Mouse (Mus musculus) A20 (cell line): Measurements from ENCODE around the gene Clip4.
A peak's percentile ranks its signal among the peaks of the same experiment; 100 is the strongest.
"Not testable (repeated sequence)": the region's sequence is repeated elsewhere in the genome, so short reads cannot be mapped to it uniquely, and the experiment has no call there.

ENCODE experiments used
- DNase-seq: peaks from one replicate; pipeline ENCODE4 v3.0.0-alpha.2; 2011; ENCODE audit warnings: low read depth, low spot score

The Clip4 gene

DNA sequence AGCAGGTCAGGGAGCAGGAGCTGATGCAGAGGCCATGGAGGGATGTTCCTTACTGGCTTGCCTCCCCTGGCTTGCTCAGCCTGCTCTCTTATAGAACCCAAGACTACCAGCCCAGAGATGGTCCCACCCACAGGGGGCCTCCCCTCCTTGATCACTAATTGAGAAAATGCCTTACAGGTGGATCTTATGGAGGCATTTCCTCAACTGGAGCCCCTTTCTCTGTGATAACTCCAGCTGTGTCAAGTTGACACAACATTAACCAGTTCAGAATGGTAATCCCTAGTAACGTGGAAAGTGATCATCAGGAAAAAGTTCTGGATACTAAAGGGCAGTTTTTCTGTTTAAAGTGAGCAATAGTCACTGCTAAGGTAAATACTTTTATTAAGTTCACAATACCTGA lies at the start of gene Clip4:
Clip4 (plus strand) TSS at position 301 of the 400 bp plus-strand sequence.
- DNase-seq: not testable (repeated sequence)

DNA sequence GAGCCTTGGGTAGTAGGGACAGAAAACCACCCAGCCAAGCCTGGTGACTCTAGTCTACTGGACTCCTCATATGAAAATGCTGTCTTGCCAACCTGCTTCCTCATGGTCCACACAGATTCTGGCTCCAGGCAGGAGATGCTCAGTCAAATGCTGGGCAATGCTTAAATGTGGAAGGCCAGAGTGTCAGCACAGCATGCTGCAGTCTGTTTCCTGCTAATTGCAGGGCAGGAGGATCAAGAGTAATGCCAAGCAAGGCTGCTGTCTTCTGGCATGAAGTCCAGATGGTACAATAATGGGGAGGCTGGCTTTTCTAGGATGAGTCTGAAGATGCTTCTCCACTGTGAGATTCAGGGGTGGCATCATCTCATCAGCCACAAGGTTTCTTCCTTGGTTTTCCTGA lies 47.8 kb upstream of the Clip4 start:
- DNase-seq: no peak

DNA sequence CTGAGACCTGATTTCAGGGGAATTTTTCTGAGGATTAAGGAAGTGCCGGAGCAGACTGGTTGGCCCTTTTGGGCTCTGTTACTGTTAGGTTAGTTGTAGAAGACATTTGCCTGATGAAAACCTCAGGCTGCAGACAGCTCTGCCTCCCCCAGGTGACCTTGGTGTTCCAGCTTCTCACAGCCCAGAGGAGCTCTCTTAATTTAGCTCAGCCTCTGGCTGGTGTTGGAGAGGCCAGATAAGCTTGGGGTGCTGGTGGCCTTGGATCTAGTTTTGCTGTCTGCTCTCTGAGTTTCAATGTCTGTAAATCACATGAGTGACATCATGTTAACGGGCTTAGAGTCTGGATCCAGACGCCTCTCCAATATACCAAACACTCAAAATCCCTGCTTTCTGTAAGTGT lies 47.3 kb upstream of the Clip4 start:
- no peak for DNase-seq

DNA sequence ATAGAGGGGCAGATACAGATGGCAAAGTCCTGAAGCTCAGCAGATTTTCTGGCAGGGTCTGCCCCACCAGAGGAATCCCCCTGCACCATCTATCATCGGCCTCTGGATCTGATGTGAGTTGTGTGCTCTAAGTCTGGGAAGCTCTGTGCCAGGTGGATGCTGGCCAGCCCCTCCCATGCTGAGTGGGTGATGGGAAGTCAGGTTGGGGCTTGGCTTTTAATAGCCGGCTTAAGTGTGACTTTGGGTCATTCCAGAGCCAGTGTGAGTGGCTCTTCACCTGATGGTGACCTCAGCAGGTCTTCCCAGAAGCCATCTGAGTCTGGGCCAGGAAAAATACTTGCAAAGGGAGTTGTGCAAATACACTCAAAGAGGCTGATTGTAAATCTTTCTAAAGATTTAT lies 37.6 kb upstream of the Clip4 start:
- DNase-seq: no peak

DNA sequence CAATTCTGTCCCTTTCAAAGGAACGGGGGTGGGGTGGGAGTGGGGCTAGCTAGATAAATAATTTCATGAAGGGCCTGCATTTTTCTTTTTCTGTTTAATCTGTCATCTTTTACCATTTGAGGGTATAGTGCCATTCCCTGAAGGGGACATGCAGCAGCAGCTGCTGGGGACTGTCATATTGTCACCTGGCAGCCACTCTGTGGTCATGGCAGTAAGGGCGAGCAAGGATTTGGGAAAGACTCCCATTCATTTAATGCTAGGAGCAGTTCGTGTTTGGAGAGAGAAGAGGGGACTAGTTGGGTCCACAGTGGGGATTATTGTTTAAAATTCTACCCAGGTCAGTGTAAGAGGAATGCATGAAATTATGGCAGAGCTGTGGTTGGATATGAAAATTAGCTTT lies 31.8 kb upstream of the Clip4 start:
- DNase-seq: no peak

- no peak for DNase-seq
Observed at GRCm38 (mm10) chr17:71742156-71742555, 26.1 kb upstream of the Clip4 start.

DNA sequence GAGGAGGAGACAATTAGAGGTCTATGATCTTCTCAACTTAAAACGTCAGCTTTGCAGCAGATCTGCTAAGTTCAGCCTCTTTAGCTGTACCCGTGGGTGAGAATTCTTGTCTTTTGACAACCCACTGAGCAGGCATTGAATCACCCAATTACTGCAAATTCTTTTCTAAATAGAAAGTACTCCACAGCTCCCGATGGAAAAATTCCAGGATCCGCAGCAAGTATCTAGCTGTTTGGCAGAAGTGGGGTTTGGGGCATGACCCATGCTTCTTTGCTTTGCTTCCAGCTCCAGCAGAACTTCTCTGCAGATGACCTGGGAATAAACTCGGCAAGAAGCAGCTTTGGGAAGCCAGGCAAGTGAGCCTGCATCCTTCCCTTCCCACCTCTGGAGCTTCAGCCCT lies 25.3 kb upstream of the Clip4 start:
- DNase-seq: no peak

DNA sequence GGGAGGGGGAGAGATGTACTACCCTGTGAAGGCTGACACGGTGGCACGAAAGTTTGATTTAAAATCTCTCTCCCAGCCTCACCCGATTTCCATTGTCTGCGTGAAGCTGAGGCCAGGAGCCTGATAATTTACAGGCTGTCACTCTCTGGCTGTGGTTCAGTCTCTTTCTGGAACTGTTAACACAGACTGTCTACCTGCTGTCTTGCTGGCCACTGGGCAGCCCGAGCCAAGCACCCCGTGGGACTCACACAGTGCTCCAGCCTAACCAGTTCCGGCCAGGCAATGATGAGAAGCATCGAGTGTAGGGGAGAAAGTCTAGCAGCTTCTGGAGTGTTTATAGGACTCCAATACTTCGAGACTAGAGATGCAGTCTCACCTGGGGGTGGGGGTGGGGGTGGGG lies 22.2 kb upstream of the Clip4 start:
- no peak for DNase-seq

DNA sequence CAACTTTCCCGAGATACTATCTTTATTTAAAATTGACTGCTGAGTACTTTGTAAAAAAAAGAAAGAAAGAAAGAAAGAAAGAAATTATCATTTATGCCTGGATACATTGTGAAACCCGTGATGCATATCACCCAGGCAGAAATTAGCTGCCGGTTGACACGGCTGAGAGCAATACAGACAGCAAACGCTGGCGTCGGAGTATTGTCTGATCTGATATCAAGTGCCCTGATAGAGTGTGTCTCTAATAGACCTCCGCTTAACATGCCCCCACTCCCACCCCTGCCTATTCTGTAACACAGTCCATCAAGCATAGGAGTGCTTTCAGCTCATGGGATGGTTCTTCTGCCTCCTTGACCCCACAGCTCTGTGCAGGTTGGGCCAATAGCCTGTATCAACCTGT lies 20.7 kb upstream of the Clip4 start:
- DNase-seq: no peak

DNA sequence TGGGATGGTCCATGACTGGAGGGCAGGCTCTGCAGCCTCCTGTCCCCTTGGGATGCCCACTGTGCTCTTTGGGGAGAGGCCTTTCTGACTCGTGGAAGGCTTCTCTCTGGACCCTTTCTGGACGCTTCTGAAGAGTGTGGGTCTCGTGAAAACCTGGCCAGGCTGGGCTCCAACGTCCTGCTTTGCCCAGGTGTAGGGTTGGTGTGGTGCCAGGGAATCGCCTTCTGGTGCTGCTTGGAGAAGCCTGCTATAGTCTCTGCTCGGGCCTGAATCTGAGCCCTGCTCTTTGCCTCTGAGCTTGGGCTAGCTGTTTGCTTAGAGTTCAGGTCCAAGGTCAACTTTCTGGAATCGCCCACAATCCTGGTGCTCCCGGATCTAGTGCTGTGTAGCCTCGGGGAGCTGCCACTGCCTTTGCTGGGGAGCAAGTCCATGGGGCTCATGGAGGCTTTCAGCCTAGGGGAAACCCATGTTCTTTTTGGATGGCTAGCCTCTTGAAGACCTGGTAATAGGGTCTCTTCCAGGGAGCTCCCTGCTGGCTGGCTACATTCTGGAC lies 18.6 kb upstream of the Clip4 start:
- no peak for DNase-seq

DNA sequence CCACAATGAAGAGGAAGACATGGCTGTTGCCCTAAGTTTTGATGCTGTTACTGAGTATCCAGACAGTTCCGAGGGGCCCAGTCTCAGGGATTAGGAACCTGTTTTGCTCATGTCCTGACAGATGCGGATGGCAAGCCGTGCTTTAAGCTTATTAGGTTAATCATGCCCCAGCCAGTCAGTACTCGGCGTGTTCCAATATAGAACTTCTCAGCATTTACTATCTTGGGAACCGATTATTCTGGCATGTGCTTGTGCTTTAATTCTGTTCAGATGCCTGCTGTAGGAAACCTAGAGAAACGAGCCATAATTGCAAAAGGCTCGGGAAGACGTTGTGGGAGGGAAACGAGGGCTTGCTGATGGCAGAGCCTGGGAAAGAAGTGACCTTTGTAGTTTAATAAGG lies 15.4 kb upstream of the Clip4 start, which contains the start of gene Pcare:
Pcare (minus strand) TSS at position 64 of the 400 bp plus-strand sequence.
- DNase-seq: no peak

DNA sequence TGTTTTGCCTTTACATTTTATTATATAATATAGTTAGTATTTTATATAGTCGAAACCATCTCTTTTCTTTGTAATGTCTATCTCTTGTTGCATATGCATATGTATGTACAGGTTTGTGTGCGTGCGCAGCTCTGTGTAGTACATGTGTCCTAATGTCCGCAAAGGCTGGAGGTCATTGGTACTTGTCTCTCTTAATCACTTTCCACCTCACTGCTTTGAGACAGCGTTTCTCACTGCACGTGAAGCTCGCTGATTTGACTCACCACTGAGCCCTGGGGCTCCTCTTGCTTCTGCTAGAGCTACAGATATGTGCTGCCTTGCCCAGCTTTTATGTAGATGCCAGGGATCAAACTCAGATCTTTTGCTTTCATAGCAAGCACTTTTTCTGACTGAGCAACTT lies 7.7 kb upstream of the Clip4 start:
- DNase-seq: no peak

GRCm38 (mm10) chr17:71769564-71769963 lies 1.3 kb downstream of the Clip4 start:
- no peak for DNase-seq

GRCm38 (mm10) chr17:71770696-71771095 lies 2.4 kb downstream of the Clip4 start:
- peak; percentile 48 for DNase-seq

GRCm38 (mm10) chr17:71774173-71774572 lies 5.9 kb downstream of the Clip4 start:
- no peak for DNase-seq

DNA sequence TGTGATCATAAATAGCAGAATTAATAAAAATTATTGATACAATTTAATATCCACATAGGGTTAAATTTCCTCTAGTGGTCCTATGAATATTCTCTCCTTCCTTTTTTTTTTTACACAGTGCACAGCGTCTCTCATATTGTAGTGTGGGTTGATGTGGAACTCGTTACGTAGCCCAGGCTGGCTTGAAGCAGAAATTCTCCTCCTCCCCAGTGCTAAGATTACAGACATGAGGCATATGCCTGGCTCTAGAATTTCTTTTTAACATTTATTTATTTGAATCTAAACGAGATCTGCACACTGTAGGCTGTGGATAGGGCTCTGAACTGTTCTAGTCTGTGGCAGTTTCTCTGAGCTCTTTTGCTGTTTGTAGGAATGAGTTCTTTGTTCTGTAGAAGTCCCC lies 7.0 kb downstream of the Clip4 start:
- DNase-seq: no peak

GRCm38 (mm10) chr17:71778696-71779095 lies 10.4 kb downstream of the Clip4 start:
- DNase-seq: no peak

- no peak for DNase-seq
Observed at GRCm38 (mm10) chr17:71780490-71780889, 12.2 kb downstream of the Clip4 start.

GRCm38 (mm10) chr17:71780945-71781344 lies 12.7 kb downstream of the Clip4 start:
- no peak for DNase-seq

DNA sequence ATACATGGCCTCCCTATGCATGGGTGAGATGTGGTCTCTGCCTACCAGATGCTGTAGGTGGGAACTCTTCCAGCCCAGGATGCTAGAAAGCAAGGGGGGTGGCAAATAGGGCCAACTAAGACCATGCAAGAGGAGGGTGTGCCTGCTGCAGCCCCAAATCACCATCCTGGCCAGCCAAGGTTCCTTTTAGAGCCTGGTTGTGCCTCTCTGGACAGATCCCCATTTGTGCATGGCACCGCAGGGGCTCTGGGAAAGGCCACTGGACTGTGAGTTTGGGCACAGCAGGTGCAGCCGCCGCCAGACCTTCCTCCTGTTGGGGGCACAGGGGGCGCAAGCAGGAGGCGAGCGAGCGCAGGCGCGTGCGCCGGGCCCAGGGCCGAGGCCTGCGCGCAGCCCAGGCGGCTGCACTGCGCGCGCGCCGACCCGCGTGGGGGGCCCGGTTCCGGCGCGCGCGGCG lies 14.0 kb downstream of the Clip4 start:
- no peak for DNase-seq

DNA sequence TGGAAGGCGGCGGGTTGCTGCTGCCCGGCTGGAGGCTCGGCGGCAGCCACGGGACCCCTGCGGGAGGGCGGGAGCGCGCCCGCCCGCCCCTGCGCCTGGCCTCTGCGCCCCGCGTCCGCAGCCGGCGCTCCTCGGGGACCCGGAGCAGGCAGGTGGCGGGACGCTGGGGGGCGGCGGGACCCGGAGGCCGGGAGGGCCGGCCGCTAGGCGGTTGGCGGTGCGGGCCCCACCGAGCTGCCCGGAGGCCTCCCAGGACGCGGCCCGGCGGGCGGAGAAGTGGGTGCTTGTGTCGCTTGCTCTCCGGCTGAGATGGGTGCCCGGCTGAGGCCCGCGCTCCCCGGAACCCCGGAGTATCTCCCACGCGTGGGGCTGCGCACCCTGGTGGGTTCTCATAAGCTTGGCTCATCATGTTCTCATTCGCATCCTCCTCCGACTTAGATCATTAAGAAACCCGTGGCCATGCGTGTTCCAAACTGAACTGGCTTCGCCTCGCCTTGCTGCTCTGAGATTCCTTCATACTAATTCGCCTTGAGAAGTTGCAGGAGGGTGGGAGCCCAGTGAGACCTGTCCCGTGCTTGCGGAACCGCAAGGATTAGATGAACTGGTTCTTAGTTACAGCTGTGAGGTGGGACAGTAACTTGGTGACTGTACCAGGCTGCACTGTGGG lies 14.6 kb downstream of the Clip4 start:
- no peak for DNase-seq

DNA sequence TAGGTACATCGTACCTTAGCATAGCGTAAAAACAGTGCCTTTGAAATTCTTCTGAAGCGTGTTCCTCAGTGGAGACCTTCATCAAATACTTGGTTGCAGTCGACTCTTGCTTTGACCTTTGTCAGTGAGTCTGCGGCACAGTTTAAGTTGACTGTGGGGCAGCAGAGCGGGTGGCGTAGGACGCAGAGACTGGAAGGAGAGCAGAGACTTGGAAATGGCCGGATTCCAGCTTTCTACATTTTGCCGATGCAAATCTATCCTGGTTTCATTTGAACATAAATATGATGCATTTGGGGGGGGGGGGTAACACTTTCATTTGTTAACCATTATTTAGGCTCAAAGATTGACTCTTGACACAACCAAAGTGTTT lies 15.1 kb downstream of the Clip4 start:
- no peak for DNase-seq

- no peak for DNase-seq
Observed at GRCm38 (mm10) chr17:71786456-71786855, 18.2 kb downstream of the Clip4 start.

- DNase-seq: no peak
Observed at GRCm38 (mm10) chr17:71791109-71791508, 22.8 kb downstream of the Clip4 start.
